Mouse (Mus musculus): Measurements from ENCODE around the gene Ano10.
"Not testable (repeated sequence)": the region's sequence is repeated elsewhere in the genome, so short reads cannot be mapped to it uniquely, and the experiment has no call there.

Gene Ano10

GRCm38 (mm10) chr9:122294242-122294881 lies at the start of gene Ano10:
Gene Ano10, minus strand, starts transcription at chr9:122294423.
- DNase-seq, result peak; percentile 99

GRCm38 (mm10) chr9:122343399-122343798 lies 49.2 kb upstream of the Ano10 start:
- DNase-seq, result no peak

DNA sequence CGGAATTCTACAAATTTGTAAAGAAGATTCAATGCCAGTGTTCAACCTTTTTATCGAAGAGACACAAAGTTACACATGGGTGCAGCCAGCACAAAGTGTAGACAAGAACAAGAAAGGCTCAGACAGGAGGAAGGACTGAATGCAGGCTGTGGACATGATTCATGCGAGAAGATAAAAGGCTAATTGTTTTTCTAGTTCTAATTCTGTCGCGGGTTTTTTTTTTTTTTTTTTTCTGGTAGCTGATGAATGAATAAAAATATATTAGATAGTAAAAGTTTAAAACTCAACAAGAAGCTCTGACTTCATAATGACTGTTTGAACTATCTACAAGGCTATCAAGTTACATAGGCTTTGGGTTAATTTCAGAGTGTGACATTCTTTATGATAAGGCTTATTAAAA lies 45.7 kb upstream of the Ano10 start:
- no peak for DNase-seq

DNA sequence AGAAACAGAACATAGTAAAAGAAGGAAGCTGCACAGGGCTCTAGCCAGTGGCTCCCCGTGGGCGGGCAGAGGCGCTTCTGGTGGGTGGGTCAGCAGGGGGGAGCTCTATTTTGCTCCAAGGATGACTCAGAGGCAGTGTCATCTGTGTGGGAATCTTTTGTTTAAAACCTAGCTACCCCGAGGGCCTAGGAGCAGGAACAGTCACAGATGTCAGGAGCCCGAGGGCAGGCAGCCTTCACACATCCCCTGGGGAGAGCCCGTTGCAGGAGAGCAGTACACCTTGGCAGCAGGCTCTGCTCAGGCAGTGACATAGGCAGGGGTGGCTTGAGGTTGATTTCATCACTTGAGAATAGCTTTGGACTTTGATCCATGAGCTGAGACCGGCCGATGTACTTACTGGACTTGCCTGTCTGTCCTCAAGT lies 43.3 kb upstream of the Ano10 start:
- DNase-seq, result peak; percentile 65 to 83

- DNase-seq, result peak; percentile 51 to 72
Measured at GRCm38 (mm10) chr9:122336677-122337076, 42.5 kb upstream of the Ano10 start.

DNA sequence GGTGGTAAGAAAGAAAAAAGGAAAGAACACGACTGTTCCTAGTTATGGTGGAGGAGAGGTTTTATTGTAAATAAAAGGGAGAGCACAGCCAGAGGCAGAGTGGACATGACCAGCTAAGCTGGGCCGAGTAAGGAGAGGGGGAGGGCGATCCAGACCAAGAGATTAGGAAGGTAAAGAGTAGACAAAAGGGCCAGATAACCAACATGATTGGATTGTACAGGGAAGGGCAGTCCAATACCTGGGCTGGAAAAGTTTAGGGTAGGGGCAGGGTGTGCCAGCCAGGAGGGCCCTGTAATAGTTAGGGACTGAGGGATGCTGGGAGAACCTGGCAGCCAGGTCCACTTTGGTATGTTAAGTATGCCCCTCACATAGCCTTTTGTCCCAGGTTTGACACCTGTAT lies 34.0 kb upstream of the Ano10 start:
- DNase-seq, result no peak

DNA sequence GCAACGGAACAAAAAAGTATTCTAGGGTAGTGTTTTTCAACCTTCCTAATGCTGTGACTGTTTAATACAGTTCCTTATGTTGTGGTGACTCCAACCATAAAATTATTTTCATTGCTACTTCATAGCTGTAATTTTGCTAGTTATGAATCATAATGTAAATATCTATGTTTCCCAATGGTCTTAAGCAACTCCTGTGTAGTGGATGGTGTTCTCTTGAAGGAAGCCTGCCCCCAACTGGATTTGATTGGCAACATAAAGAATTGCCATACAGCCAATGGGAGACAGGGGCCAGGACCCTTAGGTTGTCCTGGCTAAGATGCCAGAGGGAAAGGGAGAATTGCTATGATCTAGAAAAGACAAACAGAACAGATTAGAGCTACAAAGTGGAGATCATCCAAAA lies 31.8 kb upstream of the Ano10 start:
- no peak for DNase-seq

GRCm38 (mm10) chr9:122322356-122322755 lies 28.1 kb upstream of the Ano10 start:
- no peak for DNase-seq

DNA sequence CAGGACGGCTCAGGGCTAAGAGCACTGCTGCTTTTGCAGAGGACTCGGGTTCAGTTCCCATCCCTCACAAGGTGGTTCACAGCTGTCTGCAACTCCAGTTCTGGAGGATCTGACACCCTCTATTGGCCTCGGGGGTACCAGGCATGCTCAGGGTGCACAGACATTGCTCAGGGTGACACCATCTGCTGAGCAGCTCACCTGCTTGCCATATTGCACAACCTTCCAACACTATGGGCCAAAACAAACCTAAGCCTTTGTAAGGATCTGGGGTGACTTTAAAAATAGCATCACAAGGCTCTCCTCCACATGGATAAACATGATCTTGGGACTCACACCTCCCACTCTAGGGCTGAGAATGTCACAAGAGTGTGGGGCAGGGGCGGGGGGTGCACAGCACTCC lies 26.4 kb upstream of the Ano10 start:
- DNase-seq, result no peak

DNA sequence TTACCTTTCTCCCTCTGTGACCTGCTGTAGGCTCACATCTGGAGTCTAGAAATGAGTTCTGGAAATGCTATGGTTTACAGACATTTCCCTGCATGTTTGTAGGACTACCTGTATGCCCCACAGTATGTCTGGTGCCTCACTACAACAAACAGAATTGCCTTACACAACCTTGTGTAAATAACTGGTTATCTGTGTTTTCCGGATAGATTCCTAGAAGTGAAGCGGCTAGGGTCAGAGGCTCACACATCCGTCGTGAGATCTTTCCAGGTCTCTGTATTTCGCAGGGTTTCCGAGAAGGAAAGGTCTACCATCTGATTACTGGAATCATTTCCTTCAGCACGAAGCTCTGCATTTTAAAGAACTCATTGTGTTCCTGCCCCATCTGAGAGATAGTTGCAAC lies 22.3 kb upstream of the Ano10 start:
- no peak for DNase-seq

DNA sequence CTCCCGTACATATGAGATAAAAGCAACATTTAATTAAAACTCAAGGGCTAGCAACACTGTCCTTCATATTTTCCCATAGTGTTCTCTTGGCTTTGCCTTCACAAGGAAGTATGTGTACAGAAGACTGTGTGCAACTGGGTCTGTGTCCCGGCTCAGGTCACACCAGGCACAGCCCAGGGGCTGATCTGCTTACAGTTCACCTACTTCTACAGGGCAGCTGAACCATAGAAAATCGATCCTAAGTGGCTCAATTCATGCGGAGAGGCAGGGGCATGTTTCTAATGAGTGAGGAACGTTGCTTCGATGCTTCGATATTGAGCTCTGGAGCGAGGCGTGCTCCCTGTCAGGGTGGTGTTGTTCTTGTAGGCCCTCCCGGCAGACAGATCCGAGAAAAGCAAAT lies 21.3 kb upstream of the Ano10 start:
- DNase-seq, result no peak

GRCm38 (mm10) chr9:122314942-122315341 lies 20.7 kb upstream of the Ano10 start:
- DNase-seq, result no peak

DNA sequence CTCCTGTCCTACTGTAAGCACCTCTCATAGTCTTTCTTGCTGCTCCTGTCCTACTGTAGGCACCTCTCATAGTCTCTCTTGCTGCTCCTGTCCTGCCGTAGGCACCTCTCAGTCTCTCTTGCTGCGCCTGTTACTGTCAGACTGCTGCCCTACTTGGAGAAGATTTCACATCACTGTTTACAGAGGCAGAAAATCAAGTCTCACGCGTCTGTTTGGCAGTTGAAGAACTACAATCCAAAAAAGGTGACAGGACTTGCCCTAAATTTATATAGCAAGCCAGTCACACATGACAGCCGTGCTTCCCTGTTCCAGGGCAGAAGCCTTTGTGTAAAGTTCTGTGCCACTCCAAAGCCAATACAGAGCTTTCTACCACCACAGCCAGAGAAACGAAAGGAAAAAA lies 20.2 kb upstream of the Ano10 start:
- no peak for DNase-seq

GRCm38 (mm10) chr9:122313128-122313527 lies 18.9 kb upstream of the Ano10 start:
- not testable (repeated sequence) for DNase-seq

- DNase-seq, result no peak
Measured at GRCm38 (mm10) chr9:122312296-122312990, 18.2 kb upstream of the Ano10 start.

DNA sequence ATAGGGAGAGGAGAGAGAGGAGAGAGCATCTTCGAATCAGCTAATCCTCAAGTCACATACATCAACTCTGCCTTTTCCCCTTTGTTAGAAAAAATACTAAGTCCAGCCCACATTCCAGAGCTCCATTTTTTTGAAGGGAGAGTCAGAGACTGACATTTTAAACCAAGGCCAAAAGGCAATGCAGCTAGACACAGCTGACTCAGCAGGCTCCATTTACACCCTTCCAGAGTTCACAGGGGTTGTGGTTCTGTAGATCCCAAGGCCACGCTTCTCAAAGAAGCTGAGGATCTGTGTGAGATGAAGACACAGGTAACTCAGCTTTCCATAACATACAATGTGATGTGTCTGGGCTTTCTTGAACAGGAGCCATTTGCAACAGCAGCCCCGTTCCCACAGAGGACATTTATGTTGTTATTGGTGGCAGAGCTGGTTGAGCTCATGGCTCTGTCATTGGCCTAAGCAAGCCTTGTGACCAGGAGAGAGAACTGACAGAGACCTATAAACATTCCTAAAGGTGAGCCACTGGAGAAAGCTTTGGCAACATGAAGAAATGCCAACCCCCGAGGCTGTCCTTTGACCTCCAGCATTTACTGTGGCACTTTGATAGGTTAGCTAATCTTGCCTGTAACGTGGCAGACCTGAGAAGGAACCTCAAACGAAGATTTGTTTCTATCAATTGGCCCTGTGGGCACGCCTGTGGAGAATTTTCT lies 17.0 kb upstream of the Ano10 start:
- DNase-seq, result peak; percentile 64 to 70

GRCm38 (mm10) chr9:122310613-122311049 lies 16.4 kb upstream of the Ano10 start:
- peak; percentile 82 to 91 for DNase-seq

DNA sequence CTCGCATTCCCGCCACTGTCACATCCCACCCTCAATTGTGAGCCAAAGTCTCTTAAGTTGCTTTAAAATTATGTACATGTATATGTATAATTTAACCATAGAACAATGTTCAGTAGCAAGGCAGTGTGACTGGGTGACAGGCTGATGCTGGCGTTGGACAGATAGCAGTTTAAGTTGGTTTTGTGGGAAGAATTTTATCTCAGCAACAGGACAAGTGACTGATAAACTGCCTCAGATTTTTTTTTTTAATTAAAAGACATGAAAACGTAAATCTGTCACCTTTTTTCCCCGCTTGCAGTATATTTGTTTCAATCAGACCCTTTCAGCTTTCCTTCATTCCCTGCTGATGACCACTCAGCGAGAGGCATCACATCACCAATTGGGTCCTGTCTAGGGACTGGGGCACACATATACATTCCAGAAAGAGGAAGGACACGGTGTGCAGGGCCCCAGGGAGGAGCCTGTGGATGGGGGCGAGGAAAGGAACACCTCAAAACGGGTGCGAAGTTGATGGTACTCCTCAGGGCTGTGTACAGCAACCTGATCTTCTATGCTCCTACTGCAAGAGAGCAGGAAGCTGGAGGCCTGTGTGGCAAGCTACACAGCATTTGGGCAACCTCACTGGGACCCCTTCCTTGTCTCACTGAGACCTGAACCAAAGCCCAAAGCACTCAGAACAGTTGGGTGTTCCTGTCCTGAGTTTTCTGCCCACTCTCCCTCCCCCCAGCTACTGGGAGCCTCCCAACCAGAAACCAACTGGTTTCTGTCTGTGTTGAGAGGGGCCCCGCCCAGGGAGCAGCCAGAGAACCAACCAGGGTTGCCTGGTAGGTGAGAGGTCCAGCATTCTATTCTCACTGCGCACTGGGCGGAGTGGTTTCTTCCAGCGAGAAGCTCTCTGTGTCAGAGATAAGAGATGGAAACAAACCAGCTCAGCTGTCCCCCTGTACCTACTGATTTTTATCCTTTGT lies 15.1 kb upstream of the Ano10 start:
- DNase-seq, result peak in 1 of 2 experiments; percentile 12

GRCm38 (mm10) chr9:122305302-122305701 lies 11.1 kb upstream of the Ano10 start:
- DNase-seq, result no peak

DNA sequence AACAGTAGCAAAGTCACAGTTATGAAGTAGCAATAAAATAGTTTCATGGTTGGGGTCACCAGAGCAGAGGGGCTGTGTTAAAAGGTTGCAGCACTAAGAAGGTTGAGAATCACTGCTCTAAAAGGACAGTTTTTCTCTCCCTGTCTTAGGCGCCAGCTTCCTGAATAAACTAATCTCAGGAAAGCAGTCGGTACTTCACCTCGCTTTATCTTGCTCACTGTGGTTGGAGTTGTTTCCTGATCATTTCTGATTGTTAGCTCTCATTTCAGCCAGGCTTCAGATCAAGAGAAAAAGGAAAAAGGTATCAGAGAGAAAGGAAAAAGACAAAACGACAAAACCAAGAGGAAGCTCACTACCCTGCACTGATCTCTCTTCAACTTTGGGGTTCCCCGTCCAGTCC lies 1.9 kb upstream of the Ano10 start:
- no peak for DNase-seq

- no peak for DNase-seq
Measured at GRCm38 (mm10) chr9:122295396-122295795, 1.2 kb upstream of the Ano10 start.

- DNase-seq, result peak; percentile 34 to 59
Measured at GRCm38 (mm10) chr9:122293865-122294241, 370 bp downstream of the Ano10 start.

GRCm38 (mm10) chr9:122290192-122290591 lies 4.0 kb downstream of the Ano10 start:
- no peak for DNase-seq
